Mouse (Mus musculus): ENCODE measurements around the gene Ugt1a7c.

DNA sequence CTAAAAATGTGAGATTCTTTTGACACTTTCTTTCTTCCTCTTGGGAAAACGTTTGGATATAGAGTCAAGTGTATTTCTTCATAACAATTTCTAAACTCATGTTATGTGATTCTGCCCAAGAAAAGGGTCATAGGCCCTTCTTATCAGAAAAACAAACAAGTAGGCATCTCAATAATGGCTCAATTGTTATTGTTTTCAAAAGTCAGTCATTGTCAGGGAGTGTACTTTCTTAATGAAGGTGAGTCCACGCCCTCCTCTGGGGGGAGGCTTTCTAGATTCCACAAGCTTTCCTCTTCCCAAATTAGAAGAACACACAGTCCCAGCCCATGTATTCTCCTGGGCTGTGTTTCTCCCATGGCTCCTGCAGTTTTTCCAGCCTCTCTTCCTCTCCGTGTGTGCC is 7.3 kb upstream of the Ugt1a7c start, which contains the start of gene Ugt1a8:
- TF ChIP-seq CTCF (IDR thresholded peaks at IDR 0.05; ENCODE audit: borderline replicate concordance, control insufficient read depth, extremely low read depth, insufficient read depth, low read length, poor library complexity) (no peak), POLR2A (IDR thresholded peaks at IDR 0.05; ENCODE audit: control insufficient read depth, extremely low read depth, insufficient read depth, low read length, poor library complexity) (no peak)

All from thymus, adult 2 months (tissue).